Mouse (Mus musculus): ENCODE measurements around the gene Fancm. TPM values are rescaled to one million over a fixed set of nuclear protein-coding genes. Genes with fewer than 3 reads are reported as not detected.

The Fancm gene
- polyA plus RNA-seq (2015; fragmentation: Nextera tagmentation; extraction: Ambion mirVana), result 4.7 and 6.9 TPM in 2 replicates

- WGBS, result 2% methylated on average over 39 of the region's 39 CpGs
- 0 out of 2 replicates have a peak, but pooled peaks cover 2% of the 10 kb centered on the region for H3K36me3 ChIP-seq (ENCODE audit: control insufficient read depth, insufficient read depth, low read length)
- peaks cover 29% of the 10 kb centered on the region for H3K4me1 ChIP-seq (ENCODE audit: control insufficient read depth, insufficient read depth, low read length)
- no peaks in the 10 kb centered on the region for H3K9me3 ChIP-seq (replicated peaks; ENCODE audit: control insufficient read depth, low read length, poor library complexity, severe bottlenecking)
- peak within 1 kb of the TSS; percentile 81 for H3K4me2 ChIP-seq (ENCODE audit: low read length)
- peak within 1 kb of the TSS; percentile 95 for H3K27ac ChIP-seq (ENCODE audit: low read length)
- peak within 1 kb of the TSS; percentile 88 for H3K9ac ChIP-seq (ENCODE audit: low read depth, low read length)
- peak within 1 kb of the TSS; percentile 89 for H3K4me3 ChIP-seq (ENCODE audit: low read depth, low read length)
- peak; percentile 19 for ATAC-seq
- H3K27me3 ChIP-seq (ENCODE audit: control insufficient read depth, insufficient read depth, low read depth, low read length), result no peaks in the 10 kb centered on the region
Measured at GRCm38 (mm10) chr12:65075085-65075732, at the start of gene Fancm. TSS of gene Fancm (plus strand) at chr12:65075603.

- ATAC-seq, result no peak; the same call in 1 of the 2 replicates
- Histone ChIP-seq H3K4me1 (ENCODE audit: control insufficient read depth, insufficient read depth, low read length) (peaks cover 24% of the 10 kb centered on the region), H3K4me3 (ENCODE audit: low read depth, low read length) (peak overlapping the region; percentile 95), H3K9me3 (replicated peaks; ENCODE audit: control insufficient read depth, low read length, poor library complexity, severe bottlenecking) (no peaks in the 10 kb centered on the region), H3K36me3 (ENCODE audit: control insufficient read depth, insufficient read depth, low read length) (no peaks in the 10 kb centered on the region), H3K27ac (ENCODE audit: low read length) (no peak overlapping the region), H3K4me2 (ENCODE audit: low read length) (peak overlapping the region; percentile 64), H3K9ac (ENCODE audit: low read depth, low read length) (peak overlapping the region; percentile 92; the same call in 1 of the 2 replicates), H3K27me3 (ENCODE audit: control insufficient read depth, insufficient read depth, low read depth, low read length) (no peaks in the 10 kb centered on the region)
- WGBS, result 46% methylated on average over 8 of the region's 8 CpGs
Measured at GRCm38 (mm10) chr12:65035839-65036189, 39.6 kb upstream of the Fancm start.

GRCm38 (mm10) chr12:65036190-65036870 is 39.1 kb upstream of the Fancm start, which contains the start of gene Prpf39:
TSS of gene Prpf39 (plus strand) at chr12:65036333.
- Histone ChIP-seq H3K4me2 (ENCODE audit: low read length) (peak within 1 kb of the TSS; percentile 64), H3K9me3 (replicated peaks; ENCODE audit: control insufficient read depth, low read length, poor library complexity, severe bottlenecking) (no peaks in the 10 kb centered on the region)

GRCm38 (mm10) chr12:65036892-65037545 is 38.4 kb upstream of the Fancm start:
- H3K27ac ChIP-seq (ENCODE audit: low read length), result no peak overlapping the region
- no peaks in the 10 kb centered on the region for H3K27me3 ChIP-seq (ENCODE audit: control insufficient read depth, insufficient read depth, low read depth, low read length)
- peak overlapping the region; percentile 92 for H3K9ac ChIP-seq (ENCODE audit: low read depth, low read length)
- peak overlapping the region; percentile 64 for H3K4me2 ChIP-seq (ENCODE audit: low read length)
- H3K9me3 ChIP-seq (replicated peaks; ENCODE audit: control insufficient read depth, low read length, poor library complexity, severe bottlenecking), result no peaks in the 10 kb centered on the region
- H3K4me1 ChIP-seq (ENCODE audit: control insufficient read depth, insufficient read depth, low read length), result peaks cover 24% of the 10 kb centered on the region
- peak overlapping the region; percentile 95 for H3K4me3 ChIP-seq (ENCODE audit: low read depth, low read length)
- peak; percentile 43 for ATAC-seq
- no peaks in the 10 kb centered on the region for H3K36me3 ChIP-seq (ENCODE audit: control insufficient read depth, insufficient read depth, low read length)
- WGBS, result 17% methylated on average over 18 of the region's 18 CpGs

More at GRCm38 (mm10) chr12:65036190-65036870, 39.1 kb upstream of the Fancm start, which contains the start of gene Prpf39:
- peak; percentile 95 for ATAC-seq
- Histone ChIP-seq H3K36me3 (ENCODE audit: control insufficient read depth, insufficient read depth, low read length) (no peaks in the 10 kb centered on the region), H3K27ac (ENCODE audit: low read length) (peak within 1 kb of the TSS; percentile 76), H3K9ac (ENCODE audit: low read depth, low read length) (peak within 1 kb of the TSS; percentile 92), H3K4me1 (ENCODE audit: control insufficient read depth, insufficient read depth, low read length) (peaks cover 24% of the 10 kb centered on the region), H3K27me3 (ENCODE audit: control insufficient read depth, insufficient read depth, low read depth, low read length) (no peaks in the 10 kb centered on the region), H3K4me3 (ENCODE audit: low read depth, low read length) (peak within 1 kb of the TSS; percentile 95)
- under 1% methylated on average over 63 of the region's 65 CpGs for WGBS

DNA sequence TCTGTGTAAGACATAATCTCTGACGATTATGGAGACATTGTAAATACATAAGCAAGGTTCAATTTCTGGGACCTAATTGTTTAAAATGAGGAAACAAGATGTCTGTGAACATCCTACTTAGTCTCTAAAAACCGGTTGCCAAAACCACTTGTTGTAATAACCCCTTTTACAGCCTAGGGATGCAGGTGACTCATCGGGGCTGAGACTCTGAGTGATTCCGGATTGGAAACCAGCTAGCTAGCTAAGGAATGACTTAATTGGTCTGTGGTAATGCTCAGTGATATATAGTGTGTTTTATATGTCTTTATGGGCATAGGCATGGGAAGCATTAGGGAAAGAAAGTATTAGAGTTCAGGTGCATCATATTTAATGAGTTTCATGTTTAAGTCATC is 37.9 kb upstream of the Fancm start:
- Histone ChIP-seq H3K9ac (ENCODE audit: low read depth, low read length) (no peak overlapping the region), H3K36me3 (ENCODE audit: control insufficient read depth, insufficient read depth, low read length) (no peaks in the 10 kb centered on the region), H3K9me3 (replicated peaks; ENCODE audit: control insufficient read depth, low read length, poor library complexity, severe bottlenecking) (no peaks in the 10 kb centered on the region), H3K27ac (ENCODE audit: low read length) (no peak overlapping the region), H3K4me2 (ENCODE audit: low read length) (peak overlapping the region; percentile 64), H3K4me3 (ENCODE audit: low read depth, low read length) (peak overlapping the region; percentile 95), H3K4me1 (ENCODE audit: control insufficient read depth, insufficient read depth, low read length) (peaks cover 24% of the 10 kb centered on the region), H3K27me3 (ENCODE audit: control insufficient read depth, insufficient read depth, low read depth, low read length) (no peaks in the 10 kb centered on the region)
- ATAC-seq, result no peak
- WGBS, result 45% methylated on average over 4 of the region's 4 CpGs

DNA sequence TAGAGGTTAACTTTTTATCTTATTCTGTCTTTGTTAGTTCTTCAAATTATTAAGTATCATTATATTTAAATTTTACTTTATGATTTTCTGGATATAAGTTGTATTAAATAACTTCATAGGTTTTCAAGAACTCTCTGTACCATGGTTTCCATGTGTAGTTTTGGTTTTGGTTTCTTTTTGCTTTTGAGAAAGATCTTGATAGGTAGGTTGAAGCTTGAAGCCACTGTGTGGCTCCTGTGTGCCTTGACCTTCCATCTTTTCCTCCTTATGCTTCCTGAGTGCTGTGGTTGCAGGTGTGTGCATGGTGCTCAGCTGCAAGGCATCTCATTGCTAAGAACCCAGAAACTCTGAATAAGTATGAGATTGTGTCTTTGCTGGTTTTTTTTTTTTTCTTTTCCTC is 26.6 kb upstream of the Fancm start:
- Histone ChIP-seq H3K9ac (ENCODE audit: low read depth, low read length) (no peak overlapping the region), H3K36me3 (ENCODE audit: control insufficient read depth, insufficient read depth, low read length) (peaks cover 8% of the 10 kb centered on the region), H3K9me3 (replicated peaks; ENCODE audit: control insufficient read depth, low read length, poor library complexity, severe bottlenecking) (no peaks in the 10 kb centered on the region), H3K4me1 (ENCODE audit: control insufficient read depth, insufficient read depth, low read length) (no peaks in the 10 kb centered on the region), H3K27ac (ENCODE audit: low read length) (no peak overlapping the region), H3K4me2 (ENCODE audit: low read length) (no peak overlapping the region), H3K4me3 (ENCODE audit: low read depth, low read length) (no peak overlapping the region), H3K27me3 (ENCODE audit: control insufficient read depth, insufficient read depth, low read depth, low read length) (no peaks in the 10 kb centered on the region)
- ATAC-seq, result no peak

DNA sequence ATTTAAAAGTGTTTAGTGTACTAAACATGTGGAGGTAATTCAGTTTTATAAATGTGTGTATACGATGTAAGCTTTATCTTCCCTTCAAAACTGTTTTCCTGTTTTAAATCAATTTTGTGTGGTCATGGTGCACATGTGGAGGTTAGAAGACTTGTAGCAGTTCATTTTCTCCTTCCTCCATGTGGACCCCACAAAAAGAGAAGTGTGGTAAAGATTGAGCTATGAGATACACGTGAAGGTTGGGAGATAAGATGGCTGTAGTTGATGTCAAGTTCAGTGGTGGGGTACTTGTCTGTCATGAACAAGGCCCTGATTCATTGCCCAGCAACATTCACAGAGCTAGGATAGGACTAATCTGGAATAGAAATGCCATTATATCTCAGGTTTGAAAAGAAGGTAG is 17.2 kb upstream of the Fancm start:
- Histone ChIP-seq H3K4me1 (ENCODE audit: control insufficient read depth, insufficient read depth, low read length) (no peaks in the 10 kb centered on the region), H3K27me3 (ENCODE audit: control insufficient read depth, insufficient read depth, low read depth, low read length) (no peaks in the 10 kb centered on the region), H3K9me3 (replicated peaks; ENCODE audit: control insufficient read depth, low read length, poor library complexity, severe bottlenecking) (no peaks in the 10 kb centered on the region), H3K4me2 (ENCODE audit: low read length) (no peak overlapping the region), H3K9ac (ENCODE audit: low read depth, low read length) (no peak overlapping the region), H3K27ac (ENCODE audit: low read length) (no peak overlapping the region), H3K4me3 (ENCODE audit: low read depth, low read length) (no peak overlapping the region), H3K36me3 (ENCODE audit: control insufficient read depth, insufficient read depth, low read length) (peaks cover 27% of the 10 kb centered on the region)
- WGBS, result 86% methylated on average over 2 of the region's 2 CpGs
- no peak for ATAC-seq

- Histone ChIP-seq H3K9ac (ENCODE audit: low read depth, low read length) (no peak overlapping the region), H3K4me1 (ENCODE audit: control insufficient read depth, insufficient read depth, low read length) (no peaks in the 10 kb centered on the region), H3K27me3 (ENCODE audit: control insufficient read depth, insufficient read depth, low read depth, low read length) (no peaks in the 10 kb centered on the region), H3K27ac (ENCODE audit: low read length) (no peak overlapping the region), H3K36me3 (ENCODE audit: control insufficient read depth, insufficient read depth, low read length) (peaks cover 31% of the 10 kb centered on the region), H3K4me3 (ENCODE audit: low read depth, low read length) (no peak overlapping the region), H3K4me2 (ENCODE audit: low read length) (no peak overlapping the region), H3K9me3 (replicated peaks; ENCODE audit: control insufficient read depth, low read length, poor library complexity, severe bottlenecking) (no peaks in the 10 kb centered on the region)
- no peak for ATAC-seq
Measured at GRCm38 (mm10) chr12:65061082-65061481, 14.3 kb upstream of the Fancm start.

DNA sequence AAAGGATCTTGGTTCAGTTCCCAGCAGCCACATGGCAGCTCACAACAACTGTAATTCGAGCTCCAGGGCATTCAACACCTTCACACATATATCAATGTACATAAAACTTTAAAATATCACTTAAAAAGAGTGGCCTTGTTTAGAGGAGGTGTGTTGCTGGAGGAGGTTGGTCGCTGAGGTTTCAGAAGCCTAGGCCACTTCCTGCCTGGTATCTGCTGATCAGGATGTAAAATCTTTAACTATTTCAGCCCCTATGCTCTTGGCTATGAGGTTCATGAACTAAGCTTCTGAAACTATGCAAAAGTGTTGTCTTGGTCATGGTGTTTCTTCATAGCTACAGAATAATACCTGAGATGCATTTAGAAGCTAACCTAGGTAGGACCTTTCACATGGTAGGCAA is 10.2 kb upstream of the Fancm start:
- Histone ChIP-seq H3K4me3 (ENCODE audit: low read depth, low read length) (no peak overlapping the region), H3K9ac (ENCODE audit: low read depth, low read length) (no peak overlapping the region), H3K27ac (ENCODE audit: low read length) (no peak overlapping the region), H3K4me1 (ENCODE audit: control insufficient read depth, insufficient read depth, low read length) (no peaks in the 10 kb centered on the region), H3K36me3 (ENCODE audit: control insufficient read depth, insufficient read depth, low read length) (peaks cover 38% of the 10 kb centered on the region), H3K27me3 (ENCODE audit: control insufficient read depth, insufficient read depth, low read depth, low read length) (no peaks in the 10 kb centered on the region), H3K9me3 (replicated peaks; ENCODE audit: control insufficient read depth, low read length, poor library complexity, severe bottlenecking) (no peaks in the 10 kb centered on the region), H3K4me2 (ENCODE audit: low read length) (no peak overlapping the region)
- WGBS, result 89% methylated on average over 2 of the region's 2 CpGs
- ATAC-seq, result no peak
